Mouse (Mus musculus) E14TG2a.4 (cell line): ENCODE data around the gene Cyp17a1.

ENCODE experiments used
- H3K27me3 ChIP-seq: 2 replicates; pipeline ENCODE4 v1.6.1; 2014; ENCODE audit warnings: low read length, control low read depth; ENCODE audit not compliant: insufficient read depth
- H3K36me3 ChIP-seq: 2 replicates; pipeline ENCODE4 v1.6.1; 2014; ENCODE audit warnings: low read length, control low read depth; ENCODE audit not compliant: insufficient read depth
- H3K4me1 ChIP-seq: replicated peaks from 2 replicates; pipeline ENCODE4 v1.6.1; 2014; ENCODE audit warnings: low read depth, low read length, control low read depth
- H3K4me3 ChIP-seq: replicated peaks from 2 replicates; pipeline ENCODE4 v1.5.1; 2014; ENCODE audit warnings: mild to moderate bottlenecking, low read length
- H3K9me3 ChIP-seq: 2 replicates; pipeline ENCODE4 v1.6.1; 2014; ENCODE audit warnings: low read length, control low read depth
- CTCF ChIP-seq: conservative IDR thresholded peaks from 2 replicates; pipeline ENCODE4 v1.5.1; 2014; ENCODE audit warnings: low read length
- NANOG ChIP-seq: IDR thresholded peaks from 2 replicates; pipeline ENCODE4 v1.6.1; 2014; ENCODE audit warnings: borderline replicate concordance, low read length, mixed read lengths
- POU5F1 ChIP-seq: IDR thresholded peaks from 2 replicates; pipeline ENCODE4 v1.6.1; 2014; ENCODE audit warnings: low read length, borderline replicate concordance

Gene Cyp17a1

GRCm38 (mm10) chr19:46631637-46632036, 41.3 kb downstream of the Cyp17a1 start:
- TF ChIP-seq POU5F1 (no peak), NANOG (no peak), CTCF (no peak)
- Histone ChIP-seq H3K27me3 (no peaks in the 10 kb centered on the region), H3K4me1 (peaks cover 34% of the 10 kb centered on the region)

GRCm38 (mm10) chr19:46629807-46630206, 43.2 kb downstream of the Cyp17a1 start:
- Histone ChIP-seq H3K4me1 (peaks cover 40% of the 10 kb centered on the region), H3K4me3 (no peak overlapping the region), H3K9me3 (no peaks in the 10 kb centered on the region), H3K27me3 (no peaks in the 10 kb centered on the region), H3K36me3 (peaks cover 23% of the 10 kb centered on the region)
- no peak for TF ChIP-seq NANOG
- no peak for TF ChIP-seq POU5F1
- TF ChIP-seq CTCF = no peak

More at GRCm38 (mm10) chr19:46631637-46632036, 41.3 kb downstream of the Cyp17a1 start:
- Histone ChIP-seq H3K4me3 (no peak overlapping the region), H3K9me3 (no peaks in the 10 kb centered on the region), H3K36me3 (peaks cover 15% of the 10 kb centered on the region; the same call in 1 of the 2 replicates)

- Histone ChIP-seq H3K4me1 (peaks cover 54% of the 10 kb centered on the region), H3K4me3 (no peak overlapping the region)
- TF ChIP-seq CTCF (no peak), POU5F1 (no peak), NANOG (no peak)
Measured at GRCm38 (mm10) chr19:46628403-46628802, 44.6 kb downstream of the Cyp17a1 start.

GRCm38 (mm10) chr19:46625519-46625918, 47.5 kb downstream of the Cyp17a1 start:
- H3K27me3 ChIP-seq = no peaks in the 10 kb centered on the region

More at GRCm38 (mm10) chr19:46628403-46628802, 44.6 kb downstream of the Cyp17a1 start:
- H3K9me3 ChIP-seq = no peaks in the 10 kb centered on the region
- H3K36me3 ChIP-seq = peaks cover 22% of the 10 kb centered on the region
- H3K27me3 ChIP-seq = no peaks in the 10 kb centered on the region

GRCm38 (mm10) chr19:46625015-46625414, 48.0 kb downstream of the Cyp17a1 start:
- Histone ChIP-seq H3K4me3 (no peak overlapping the region), H3K4me1 (peaks cover 64% of the 10 kb centered on the region), H3K27me3 (no peaks in the 10 kb centered on the region), H3K9me3 (no peaks in the 10 kb centered on the region), H3K36me3 (peaks cover 22% of the 10 kb centered on the region)
- TF ChIP-seq NANOG (no peak), POU5F1 (no peak), CTCF (no peak)

More at GRCm38 (mm10) chr19:46625519-46625918, 47.5 kb downstream of the Cyp17a1 start:
- Histone ChIP-seq H3K4me1 (peaks cover 61% of the 10 kb centered on the region), H3K9me3 (no peaks in the 10 kb centered on the region), H3K36me3 (peaks cover 22% of the 10 kb centered on the region), H3K4me3 (no peak overlapping the region)
- TF ChIP-seq NANOG = no peak
- no peak for TF ChIP-seq CTCF
- no peak for TF ChIP-seq POU5F1

GRCm38 (mm10) chr19:46623790-46624772, 48.9 kb downstream of the Cyp17a1 start:
- Histone ChIP-seq H3K27me3 (no peaks in the 10 kb centered on the region), H3K9me3 (no peaks in the 10 kb centered on the region), H3K36me3 (peaks cover 27% of the 10 kb centered on the region), H3K4me3 (peak overlapping the region; percentile 33), H3K4me1 (peaks cover 62% of the 10 kb centered on the region)
- TF ChIP-seq CTCF (no peak), POU5F1 (no peak), NANOG (no peak)

- Histone ChIP-seq H3K4me1 (peaks cover 65% of the 10 kb centered on the region), H3K9me3 (no peaks in the 10 kb centered on the region), H3K27me3 (no peaks in the 10 kb centered on the region), H3K4me3 (peak overlapping the region; percentile 52; the same call in 1 of the 2 replicates), H3K36me3 (peaks cover 30% of the 10 kb centered on the region)
- TF ChIP-seq POU5F1 (no peak), NANOG (no peak), CTCF (no peak)
Measured at GRCm38 (mm10) chr19:46623194-46623667, 49.7 kb downstream of the Cyp17a1 start.

GRCm38 (mm10) chr19:46622659-46623193, 50.2 kb downstream of the Cyp17a1 start:
- Histone ChIP-seq H3K27me3 (no peaks in the 10 kb centered on the region), H3K4me3 (peak overlapping the region; percentile 52), H3K4me1 (peaks cover 68% of the 10 kb centered on the region), H3K9me3 (no peaks in the 10 kb centered on the region), H3K36me3 (peaks cover 32% of the 10 kb centered on the region)
- TF ChIP-seq POU5F1 (no peak), CTCF (no peak), NANOG (no peak)
